Mouse (Mus musculus) kidney, embryonic 16.5 days (tissue): ENCODE results near the gene Gm26602. TPM values are rescaled to one million over a fixed set of nuclear protein-coding genes. Genes with fewer than 3 reads are reported as not detected.

Experiments used
- ATAC-seq: fragments of 200-750 bp; cut with Nextera tagmentation; 2 replicates; pipeline ENCODE4 v1.8.0; 2017; ENCODE audit warnings: moderate TSS enrichment; ENCODE audit not compliant: low FRiP score, low TSS enrichment
- H3K27ac ChIP-seq: fragments of 300-500 bp; sonication (generic); 2 replicates; pipeline ENCODE4 v1.5.1; 2014; ENCODE audit warnings: low read length
- H3K27me3 ChIP-seq: fragments of 300-500 bp; sonication (generic); 2 replicates; pipeline ENCODE4 v1.6.1; 2014; ENCODE audit warnings: low read length, control low read depth, mixed read lengths; ENCODE audit not compliant: insufficient read depth
- H3K36me3 ChIP-seq: fragments of 300-500 bp; sonication (generic); 2 replicates; pipeline ENCODE4 v1.6.1; 2014; ENCODE audit warnings: low read length, control low read depth, mixed read lengths; ENCODE audit not compliant: insufficient read depth
- H3K4me1 ChIP-seq: fragments of 300-500 bp; sonication (generic); 2 replicates; pipeline ENCODE4 v1.6.1; 2014; ENCODE audit warnings: low read length, control low read depth, mixed read lengths; ENCODE audit not compliant: insufficient read depth
- H3K4me2 ChIP-seq: fragments of 300-500 bp; sonication (generic); replicated peaks from 2 replicates; pipeline ENCODE4 v1.6.1; 2014; ENCODE audit warnings: low read depth, low read length
- H3K4me3 ChIP-seq: fragments of 300-500 bp; sonication (generic); 2 replicates; pipeline ENCODE4 v1.5.1; 2014; ENCODE audit warnings: mild to moderate bottlenecking, low read length
- H3K9ac ChIP-seq: fragments of 300-500 bp; sonication (generic); replicated peaks from 2 replicates; pipeline ENCODE4 v1.6.1; 2014; ENCODE audit warnings: low read length
- H3K9me3 ChIP-seq: fragments of 300-500 bp; sonication (generic); 2 replicates; pipeline ENCODE4 v1.6.1; 2016; ENCODE audit warnings: low read length, control low read depth
- WGBS: fragments of 180-500 bp; shearing (Covaris S2); extraction: QIAGEN DNeasy Blood & Tissue Kit; methylation state at CpG from one replicate; pipeline ENCODE4 v1.1.7; 2014; 5-methylcytosine and 5-hydroxymethylcytosine counted together
- polyA plus RNA-seq: library from polyadenylated mRNA; unstranded; fragments of >200 nt; fragmentation: Nextera tagmentation; extraction: Ambion mirVana; gene quantifications from 2 replicates; pipeline ENCODE4 v1.2.1, GENCODE M21; 2015

Gene Gm26602
- polyA plus RNA-seq, 1 experiment from 2014 or later = not detected

DNA sequence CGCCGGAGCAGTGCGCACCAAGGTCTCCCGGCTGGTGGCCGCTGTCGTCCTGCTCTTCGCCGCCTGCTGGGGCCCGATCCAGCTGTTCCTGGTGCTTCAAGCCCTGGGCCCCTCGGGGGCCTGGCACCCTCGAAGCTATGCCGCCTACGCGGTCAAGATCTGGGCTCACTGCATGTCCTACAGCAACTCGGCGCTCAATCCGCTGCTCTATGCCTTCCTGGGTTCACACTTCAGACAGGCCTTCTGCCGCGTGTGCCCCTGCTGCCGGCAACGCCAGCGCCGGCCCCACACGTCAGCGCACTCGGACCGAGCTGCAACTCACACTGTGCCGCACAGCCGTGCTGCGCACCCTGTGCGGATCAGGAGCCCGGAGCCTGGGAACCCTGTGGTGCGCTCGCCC, 10.9 kb downstream of the Gm26602 start:
- H3K4me1 ChIP-seq = peaks cover 48% of the 10 kb centered on the region
- peak overlapping the region; percentile 45 for H3K9ac ChIP-seq
- no peaks in the 10 kb centered on the region for H3K9me3 ChIP-seq
- no peak for ATAC-seq
- peak overlapping the region; percentile 50 for H3K4me2 ChIP-seq
- no peaks in the 10 kb centered on the region for H3K36me3 ChIP-seq
- 1% methylated on average over 34 of the region's 34 CpGs for whole genome bisulfite sequencing
- peaks cover 62% of the 10 kb centered on the region for H3K27me3 ChIP-seq
- peak overlapping the region; percentile 39 for H3K4me3 ChIP-seq
- H3K27ac ChIP-seq = no peak overlapping the region

DNA sequence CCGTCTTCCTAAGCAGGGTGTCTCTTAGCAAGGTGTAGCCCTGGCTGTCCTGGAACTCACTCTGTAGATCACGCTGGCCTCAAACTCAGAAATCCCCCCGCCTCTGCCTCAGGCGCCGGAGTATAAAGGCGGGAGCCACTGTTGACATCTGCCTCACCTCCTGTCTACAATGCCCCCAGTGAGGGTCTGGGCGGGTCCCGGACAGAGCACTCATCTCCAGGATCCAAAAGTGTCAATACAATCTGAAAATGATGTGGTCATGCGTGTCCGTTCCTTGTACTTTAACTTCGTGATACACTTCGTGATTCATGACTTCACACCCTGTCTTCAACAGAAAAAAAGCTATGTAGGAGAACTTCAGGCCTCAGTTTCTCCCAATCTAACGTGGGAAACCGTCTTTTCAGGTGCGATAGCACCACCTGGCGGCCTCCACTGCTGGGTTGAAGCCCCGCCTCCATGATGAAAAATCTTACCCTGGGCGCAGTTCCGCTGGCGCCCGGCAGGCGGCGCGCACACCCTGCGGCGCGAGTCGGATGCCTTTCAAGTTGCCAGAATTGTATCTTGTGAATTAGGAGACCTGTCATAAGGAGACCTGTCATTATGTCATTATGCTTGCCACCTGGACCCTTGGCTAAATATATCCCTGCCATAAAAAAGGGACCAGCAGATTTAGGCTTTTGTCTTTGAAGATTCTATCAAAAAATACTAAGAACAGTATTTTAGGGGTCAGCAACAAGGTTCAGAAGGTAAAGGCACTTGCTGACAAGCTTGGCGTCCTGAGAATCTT, 14.5 kb downstream of the Gm26602 start:
- no peak for ATAC-seq
- Histone ChIP-seq H3K27ac (no peak overlapping the region), H3K36me3 (no peaks in the 10 kb centered on the region), H3K4me3 (no peak overlapping the region), H3K9ac (no peak overlapping the region), H3K4me1 (peaks cover 46% of the 10 kb centered on the region), H3K9me3 (no peaks in the 10 kb centered on the region), H3K27me3 (peaks cover 33% of the 10 kb centered on the region), H3K4me2 (peak overlapping the region; percentile 95; the same call in 1 of the 2 replicates)
- 11% methylated on average over 29 of the region's 29 CpGs for WGBS

DNA sequence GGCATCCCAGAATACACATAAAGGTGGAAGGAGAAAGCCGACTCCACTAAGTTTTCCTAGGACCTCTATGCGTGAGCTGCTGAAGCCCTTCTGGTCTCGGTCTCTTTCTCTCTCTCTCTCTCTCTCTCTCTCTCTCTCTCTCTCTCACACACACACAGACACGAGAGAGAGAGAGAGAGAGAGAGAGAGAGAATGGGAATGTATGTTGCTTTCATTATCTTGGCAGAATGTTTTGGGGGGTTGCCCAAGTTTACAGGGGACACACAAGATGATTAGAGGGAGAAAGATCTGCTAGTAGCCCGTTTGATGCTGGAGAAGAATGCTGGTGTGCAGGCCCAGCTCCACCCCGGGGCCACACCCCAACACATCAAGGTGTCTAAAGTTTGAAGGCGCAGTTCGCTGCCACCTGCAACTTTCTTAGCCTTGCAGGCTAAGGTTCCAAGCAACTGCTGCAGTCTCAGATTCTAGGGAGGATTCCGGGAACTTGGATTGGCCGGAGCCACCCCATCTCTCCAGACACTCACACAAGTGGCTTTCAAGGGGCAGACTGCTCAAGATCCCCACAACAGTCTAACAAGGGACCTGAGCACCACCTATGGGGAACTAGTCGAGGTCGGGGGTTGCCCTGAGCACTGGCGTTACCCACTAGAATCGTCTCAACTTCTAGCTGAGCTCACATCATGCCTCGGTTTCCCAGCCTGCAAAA, 15.3 kb downstream of the Gm26602 start:
- H3K4me2 ChIP-seq = peak overlapping the region; percentile 95
- peaks cover 4% of the 10 kb centered on the region for H3K36me3 ChIP-seq
- H3K9ac ChIP-seq = peak overlapping the region; percentile 94
- peaks cover 44% of the 10 kb centered on the region for H3K4me1 ChIP-seq
- WGBS = 10% methylated on average over 14 of the region's 15 CpGs
- ATAC-seq = peak; percentile 8; the same call in 1 of the 2 replicates
- no peaks in the 10 kb centered on the region for H3K9me3 ChIP-seq
- peaks cover 25% of the 10 kb centered on the region for H3K27me3 ChIP-seq
- peak overlapping the region; percentile 99 for H3K4me3 ChIP-seq
- H3K27ac ChIP-seq = peak overlapping the region; percentile 82

DNA sequence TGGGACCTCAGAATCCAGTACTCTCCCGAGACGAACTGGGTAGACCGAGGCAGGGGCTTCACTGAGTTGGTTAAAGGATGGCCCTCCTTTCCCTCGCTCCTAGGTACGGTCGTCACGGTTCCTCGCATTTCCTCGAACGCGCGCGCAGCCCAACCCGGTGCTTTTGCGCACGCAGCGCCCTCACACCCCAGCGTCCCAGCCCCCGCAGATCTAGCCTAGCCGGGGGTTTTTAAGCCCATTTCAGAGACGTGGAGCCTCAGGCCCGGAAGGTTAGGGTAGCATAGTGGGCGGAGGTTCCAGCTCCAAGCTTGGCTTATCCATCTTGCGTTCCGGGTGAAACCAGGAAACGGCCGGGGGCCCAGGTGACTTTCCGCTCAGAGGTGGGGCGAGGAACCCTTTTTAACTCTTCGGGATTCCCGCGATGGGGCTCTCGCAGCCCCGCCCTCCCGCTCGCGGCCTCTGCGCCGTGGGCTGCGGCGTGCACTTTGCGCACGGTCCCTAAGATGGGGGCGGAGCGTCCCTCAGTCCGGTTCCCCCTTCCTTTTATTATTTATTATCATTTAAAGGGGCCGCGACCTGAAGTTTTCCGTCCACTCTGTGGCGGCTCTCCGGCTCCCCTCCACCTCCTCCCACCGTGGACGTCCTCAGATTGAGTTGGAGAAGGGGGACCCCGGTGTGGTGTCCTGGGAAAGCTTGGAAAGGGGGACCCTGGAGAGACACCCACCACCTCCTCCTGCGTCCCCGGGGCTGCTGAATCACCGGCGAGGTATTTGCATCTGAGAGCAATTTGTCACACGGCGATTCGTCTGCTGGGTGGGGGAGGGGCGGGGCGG, 16.1 kb downstream of the Gm26602 start, which contains the start of gene Arid3a:
Arid3a (plus strand) TSS at position 553 of the 833 bp plus-strand sequence.
- H3K36me3 ChIP-seq = peaks cover 11% of the 10 kb centered on the region
- peaks cover 45% of the 10 kb centered on the region for H3K4me1 ChIP-seq
- H3K4me3 ChIP-seq = peak within 1 kb of the TSS; percentile 99
- under 1% methylated on average over 63 of the region's 63 CpGs for WGBS
- peaks cover 18% of the 10 kb centered on the region for H3K27me3 ChIP-seq
- peak within 1 kb of the TSS; percentile 98 for H3K27ac ChIP-seq
- H3K4me2 ChIP-seq = peak within 1 kb of the TSS; percentile 95
- H3K9ac ChIP-seq = peak within 1 kb of the TSS; percentile 94
- no peaks in the 10 kb centered on the region for H3K9me3 ChIP-seq
- peak; percentile 62 for ATAC-seq

DNA sequence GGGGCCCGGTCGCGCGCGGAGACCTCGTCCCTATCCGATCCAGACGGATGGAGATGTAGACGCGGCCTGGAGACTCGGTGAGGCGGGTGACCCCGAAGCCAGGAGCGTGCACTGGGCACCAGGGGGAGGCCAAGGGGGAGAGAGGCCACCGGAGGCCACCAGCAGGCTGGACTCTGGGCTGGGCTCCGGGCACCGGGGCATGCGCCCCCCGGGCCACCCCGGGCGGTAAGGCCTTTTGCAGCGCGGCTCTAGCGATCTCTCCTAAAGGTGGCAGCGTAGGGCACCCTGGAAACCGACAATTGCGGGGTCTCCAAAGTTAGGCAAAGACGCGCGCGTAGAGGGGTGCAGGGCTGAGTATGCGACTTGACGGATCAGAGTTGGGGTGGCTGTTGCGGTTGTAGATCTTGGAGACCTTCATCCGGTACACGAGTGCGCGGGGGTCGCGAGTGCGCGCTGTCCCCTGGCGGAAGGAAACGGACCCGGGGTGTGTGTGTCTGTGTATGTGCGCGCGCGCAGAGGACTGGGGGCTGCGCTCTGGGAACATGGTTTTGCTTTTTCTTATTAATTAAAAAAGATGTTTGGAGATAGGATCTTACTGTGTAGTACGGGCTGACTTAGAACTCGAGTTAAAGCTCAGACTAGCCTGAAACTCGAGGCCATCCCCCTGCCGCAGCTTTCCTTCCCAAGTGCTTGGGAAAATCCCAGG, 16.8 kb downstream of the Gm26602 start:
- Histone ChIP-seq H3K4me2 (peak overlapping the region; percentile 95), H3K4me3 (peak overlapping the region; percentile 99), H3K36me3 (peaks cover 18% of the 10 kb centered on the region), H3K27me3 (peaks cover 10% of the 10 kb centered on the region; the same call in 1 of the 2 replicates), H3K9me3 (no peaks in the 10 kb centered on the region), H3K9ac (peak overlapping the region; percentile 94), H3K4me1 (peaks cover 51% of the 10 kb centered on the region), H3K27ac (peak overlapping the region; percentile 98)
- ATAC-seq = peak; percentile 31
- under 1% methylated on average over 54 of the region's 54 CpGs for WGBS

DNA sequence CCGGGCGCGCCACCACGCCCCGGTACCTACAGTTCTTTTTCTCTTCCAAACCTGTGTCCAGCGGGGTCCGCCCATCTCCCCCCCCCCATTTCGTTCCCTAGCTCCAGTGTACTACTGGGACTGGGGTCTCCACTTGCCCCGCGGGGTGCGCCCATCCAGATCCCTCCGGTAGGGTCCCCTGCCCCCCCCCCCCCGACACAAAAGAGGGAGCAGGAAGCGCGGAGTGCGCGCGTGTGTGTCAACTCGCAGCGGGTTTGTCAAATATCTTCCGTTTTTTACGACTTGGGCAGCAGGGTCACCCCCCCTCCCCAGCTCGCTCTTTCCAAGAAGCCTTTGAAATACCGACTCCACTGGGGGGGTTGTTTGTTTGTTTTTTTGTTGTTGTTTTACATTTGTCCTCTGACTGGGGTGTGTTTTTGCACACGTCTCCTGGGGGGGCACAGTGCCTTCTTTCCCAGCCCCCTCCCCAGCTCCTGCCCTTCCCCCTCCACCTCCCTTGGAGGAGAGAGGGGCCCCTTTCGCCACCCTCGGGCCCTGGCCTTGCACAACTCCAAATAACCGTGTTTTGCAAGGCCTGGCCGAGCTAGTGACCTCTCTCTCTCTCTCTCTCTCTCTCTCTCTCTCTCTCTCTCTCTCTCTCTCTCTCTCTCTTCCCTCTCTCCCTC, 17.5 kb downstream of the Gm26602 start:
- Histone ChIP-seq H3K27me3 (peaks cover 3% of the 10 kb centered on the region; the same call in 1 of the 2 replicates), H3K9ac (peak overlapping the region; percentile 94), H3K27ac (peak overlapping the region; percentile 98), H3K4me3 (peak overlapping the region; percentile 99), H3K36me3 (peaks cover 19% of the 10 kb centered on the region), H3K9me3 (no peaks in the 10 kb centered on the region), H3K4me2 (peak overlapping the region; percentile 95), H3K4me1 (peaks cover 58% of the 10 kb centered on the region)
- WGBS = under 1% methylated on average over 24 of the region's 29 CpGs
- ATAC-seq = no peak

DNA sequence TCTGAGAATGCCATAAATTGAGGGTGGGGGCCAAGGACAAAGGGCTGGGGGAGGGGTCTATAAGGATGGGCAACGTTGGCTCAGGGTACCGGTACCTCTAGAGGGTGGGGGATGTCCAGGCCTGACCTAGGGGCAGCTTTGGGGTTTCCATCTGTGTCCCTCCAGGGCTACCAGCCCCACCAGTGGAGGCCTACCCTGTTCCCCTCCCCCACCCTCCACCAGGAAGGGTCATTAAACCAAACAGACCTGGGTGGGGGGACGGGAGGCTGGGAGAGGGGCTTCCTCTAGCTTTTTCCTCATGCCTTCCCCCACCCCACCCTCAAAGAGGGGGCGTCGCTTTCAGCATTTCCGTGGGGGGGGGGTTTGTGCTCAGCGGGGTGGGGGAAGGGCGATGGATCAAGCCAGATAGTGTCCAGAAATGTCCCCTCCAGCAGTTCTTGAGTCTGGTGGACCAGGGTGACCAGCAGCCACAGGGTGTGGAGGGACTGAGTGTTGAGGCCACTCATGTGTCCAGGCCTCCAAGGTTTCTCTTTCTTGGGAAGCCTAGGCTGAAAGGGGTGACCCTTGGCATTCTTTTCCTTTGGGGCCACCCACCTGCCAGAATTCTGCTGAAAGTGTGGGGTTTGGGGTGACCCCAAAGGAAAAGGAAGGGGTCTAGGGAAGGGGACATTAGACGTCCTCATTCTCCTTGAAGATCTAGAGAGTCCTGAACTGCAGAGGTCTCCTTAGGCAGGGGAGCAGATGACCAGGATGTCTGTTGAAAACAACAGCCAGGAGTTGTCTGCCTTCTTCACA, 18.4 kb downstream of the Gm26602 start:
- Histone ChIP-seq H3K27me3 (no peaks in the 10 kb centered on the region), H3K9ac (peak overlapping the region; percentile 94), H3K4me1 (peaks cover 67% of the 10 kb centered on the region), H3K27ac (peak overlapping the region; percentile 98), H3K4me3 (peak overlapping the region; percentile 99), H3K4me2 (peak overlapping the region; percentile 95), H3K36me3 (peaks cover 24% of the 10 kb centered on the region), H3K9me3 (no peaks in the 10 kb centered on the region)
- WGBS = 14% methylated on average over 9 of the region's 9 CpGs
- ATAC-seq = no peak
